Mouse (Mus musculus) intestine, embryonic 16.5 days (tissue): ENCODE data around the gene Atf1. TPM values are rescaled to one million over a fixed set of nuclear protein-coding genes. Genes with fewer than 3 reads are reported as not detected.
"Not testable (repeated sequence)": the region's sequence is repeated elsewhere in the genome, so short reads cannot be mapped to it uniquely, and the experiment has no call there.

ENCODE experiments used
- ATAC-seq: fragments of 200-750 bp; cut with Nextera tagmentation; 2 replicates; pipeline ENCODE4 v1.8.0; 2017; ENCODE audit warnings: moderate TSS enrichment, moderate library complexity
- H3K27ac ChIP-seq: fragments of 300-500 bp; sonication (generic); 2 replicates; pipeline ENCODE4 v1.5.1; 2014; ENCODE audit warnings: mild to moderate bottlenecking, low read length
- H3K27me3 ChIP-seq: fragments of 300-500 bp; sonication (generic); replicated peaks from 2 replicates; pipeline ENCODE4 v1.6.1; 2014; ENCODE audit warnings: low read length, control low read depth, mixed read lengths; ENCODE audit not compliant: control insufficient read depth, insufficient read depth
- H3K36me3 ChIP-seq: fragments of 300-500 bp; sonication (generic); 2 replicates; pipeline ENCODE4 v1.6.1; 2014; ENCODE audit warnings: low read length, control low read depth; ENCODE audit not compliant: control insufficient read depth, insufficient read depth
- H3K4me1 ChIP-seq: fragments of 300-500 bp; sonication (generic); 2 replicates; pipeline ENCODE4 v1.6.1; 2014; ENCODE audit warnings: low read length, control low read depth, mixed read lengths; ENCODE audit not compliant: control insufficient read depth, insufficient read depth
- H3K4me2 ChIP-seq: fragments of 300-500 bp; sonication (generic); 2 replicates; pipeline ENCODE4 v1.6.1; 2014; ENCODE audit warnings: low read depth, low read length, control low read depth
- H3K4me3 ChIP-seq: fragments of 300-500 bp; sonication (generic); 2 replicates; pipeline ENCODE4 v1.5.1; 2014; ENCODE audit warnings: mild to moderate bottlenecking, low read length
- H3K9ac ChIP-seq: fragments of 300-500 bp; sonication (generic); 2 replicates; pipeline ENCODE4 v1.6.1; 2014; ENCODE audit warnings: low read depth, low read length
- H3K9me3 ChIP-seq: fragments of 300-500 bp; sonication (generic); 2 replicates; pipeline ENCODE4 v1.6.1; 2016; ENCODE audit warnings: low read length, control low read depth; ENCODE audit not compliant: control insufficient read depth
- WGBS: fragments of 180-500 bp; shearing (Covaris S2); extraction: QIAGEN DNeasy Blood & Tissue Kit; methylation state at CpG from one replicate; pipeline ENCODE4 v1.1.7; 2014; 5-methylcytosine and 5-hydroxymethylcytosine counted together
- polyA plus RNA-seq: library from polyadenylated mRNA; unstranded; fragments of >200 nt; fragmentation: Nextera tagmentation; extraction: Ambion mirVana; gene quantifications from 2 replicates; pipeline ENCODE4 v1.2.1, GENCODE M21; 2015

Gene Atf1
- polyA plus RNA-seq, 1 experiment from 2014 or later = 36.4 TPM

GRCm38 (mm10) chr15:100306201-100306600, 78.6 kb downstream of the Atf1 start:
- H3K27ac ChIP-seq = no peak overlapping the region
- no peak for ATAC-seq
- H3K4me2 ChIP-seq = no peak overlapping the region
- H3K9me3 ChIP-seq = no peaks in the 10 kb centered on the region
- H3K27me3 ChIP-seq = no peaks in the 10 kb centered on the region
- H3K9ac ChIP-seq = no peak overlapping the region
- H3K4me3 ChIP-seq = no peak overlapping the region
- 74% methylated on average over 2 of the region's 2 CpGs for WGBS
- H3K4me1 ChIP-seq = no peaks in the 10 kb centered on the region
- H3K36me3 ChIP-seq = no peaks in the 10 kb centered on the region

GRCm38 (mm10) chr15:100307438-100308096, 79.9 kb downstream of the Atf1 start:
- not testable (repeated sequence) for H3K9me3 ChIP-seq, ATAC-seq, H3K36me3 ChIP-seq, H3K4me2 ChIP-seq, H3K27ac ChIP-seq, H3K4me1 ChIP-seq, H3K27me3 ChIP-seq, H3K4me3 ChIP-seq, H3K9ac ChIP-seq
- 36% methylated on average over 11 of the region's 11 CpGs for WGBS

Other genes starting within 250 kb of the Atf1 start
- gene Dip2b, start 189.2 kb upstream of the Atf1 start, polyA plus RNA-seq = 5.6 and 6.3 TPM in 2 replicates
- not detected in 2 replicates for gene Tmprss12, start 53.0 kb downstream of the Atf1 start, polyA plus RNA-seq
- 5.9 and 7.4 TPM in 2 replicates for gene Mettl7a1, start 76.3 kb downstream of the Atf1 start, polyA plus RNA-seq
- gene Mettl7a3, start 107.1 kb downstream of the Atf1 start, polyA plus RNA-seq = not detected in 2 replicates
- gene Methig1, start 125.3 kb downstream of the Atf1 start, polyA plus RNA-seq = not detected in 2 replicates
- not detected in 2 replicates for gene Mettl7a2, start 125.4 kb downstream of the Atf1 start, polyA plus RNA-seq
- gene Higd1c, start 136.7 kb downstream of the Atf1 start, polyA plus RNA-seq = not detected in 2 replicates
- 0.11 and 0.18 TPM in 2 replicates for gene Gm5475, start 194.3 kb downstream of the Atf1 start, polyA plus RNA-seq
- gene Slc11a2, start 197.3 kb downstream of the Atf1 start, polyA plus RNA-seq = 40.7 and 47.2 TPM in 2 replicates
- 31.3 and 33.7 TPM in 2 replicates for gene Letmd1, start 241.2 kb downstream of the Atf1 start, polyA plus RNA-seq